Mouse (Mus musculus) megakaryocyte, embryonic 14.5 days (primary cell): ENCODE data around the gene Gtse1. TPM values are rescaled to one million over a fixed set of nuclear protein-coding genes. Genes with fewer than 3 reads are reported as not detected.

ENCODE experiments used
- H3K27me3 ChIP-seq: replicated peaks from 2 replicates; pipeline ENCODE3; 2012; ENCODE audit warnings: inconsistent platforms
- H3K36me3 ChIP-seq: replicated peaks from 2 replicates; pipeline ENCODE3; 2012; ENCODE audit warnings: low read length, inconsistent platforms, mixed read lengths
- H3K4me1 ChIP-seq: 2 replicates; pipeline ENCODE4 v1.6.1; 2012; ENCODE audit warnings: inconsistent platforms
- H3K4me3 ChIP-seq: replicated peaks from 2 replicates; pipeline ENCODE3; 2012; ENCODE audit warnings: moderate library complexity, mild to moderate bottlenecking, inconsistent platforms
- H3K9me3 ChIP-seq: 2 replicates; pipeline ENCODE4 v1.6.1; 2012; ENCODE audit warnings: inconsistent platforms
- FLI1 ChIP-seq: IDR thresholded peaks from 2 replicates; pipeline ENCODE4 v1.6.1; 2012; ENCODE audit warnings: low read length, inconsistent platforms, mixed read lengths
- GATA1 ChIP-seq: IDR thresholded peaks from 3 replicates; pipeline ENCODE4 v1.6.1; 2012; ENCODE audit warnings: mixed read lengths, low read length, inconsistent platforms, borderline replicate concordance
- polyA plus RNA-seq: library from polyadenylated mRNA; stranded (reverse); fragments of >175 nt; gene quantifications from 2 replicates; pipeline ENCODE4 v1.2.3, GENCODE M21; 2012; ENCODE audit warnings: low replicate concordance; ENCODE audit not compliant: insufficient read depth

Gene Gtse1
- polyA plus RNA-seq, 1 experiment, result 41.7 TPM

DNA sequence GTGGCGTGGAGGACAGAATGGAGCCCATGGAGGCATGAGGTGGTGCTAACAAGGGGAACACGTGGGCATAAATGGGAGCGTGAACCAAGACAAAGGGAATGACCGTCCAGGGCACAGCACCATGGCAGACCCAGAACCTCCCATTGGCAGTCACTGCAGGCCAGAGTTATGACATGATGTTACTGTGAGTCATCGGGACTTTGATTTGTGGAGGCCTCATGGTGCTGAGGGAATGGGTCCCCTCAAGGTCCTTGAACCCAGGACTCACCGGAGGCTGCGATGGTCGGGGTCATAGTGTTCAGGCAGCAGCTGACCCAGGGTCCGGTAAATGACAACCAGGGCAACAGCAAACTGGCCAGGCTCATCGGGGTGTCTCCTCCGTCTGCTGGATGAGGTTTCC lies 62.3 kb downstream of the Gtse1 start:
- TF ChIP-seq GATA1 (no peak), FLI1 (no peak)
- Histone ChIP-seq H3K4me1 (no peaks in the 10 kb centered on the region), H3K9me3 (no peaks in the 10 kb centered on the region), H3K4me3 (no peak overlapping the region), H3K27me3 (peaks cover 81% of the 10 kb centered on the region), H3K36me3 (no peaks in the 10 kb centered on the region)

Other genes with a start within 250 kb of the Gtse1 start
- not detected in 2 replicates for gene Ppara, start 124.8 kb upstream of the Gtse1 start, polyA plus RNA-seq
- 3.1 and 16.3 TPM in 2 replicates for gene Cdpf1, start 48.0 kb upstream of the Gtse1 start, polyA plus RNA-seq
- gene Pkdrej, start 38.0 kb upstream of the Gtse1 start, polyA plus RNA-seq, result not detected in 2 replicates
- gene Ttc38, start 27.4 kb upstream of the Gtse1 start, polyA plus RNA-seq, result 0.94 and 1.5 TPM in 2 replicates
- 9.6 and 26.5 TPM in 2 replicates for gene Trmu, start 19.6 kb downstream of the Gtse1 start, polyA plus RNA-seq
- gene Celsr1, start 174.0 kb downstream of the Gtse1 start, polyA plus RNA-seq, result 0.02 and 2.1 TPM in 2 replicates
- 2.2 and 5.0 TPM in 2 replicates for gene Gramd4, start 197.9 kb downstream of the Gtse1 start, polyA plus RNA-seq